Mouse (Mus musculus) hindbrain, postnatal 0 days (tissue): ENCODE measurements around the gene Arhgap25. TPM values are rescaled to one million over a fixed set of nuclear protein-coding genes. Genes with fewer than 3 reads are reported as not detected.

Experiments
- ATAC-seq: fragments of 200-750 bp; cut with Nextera tagmentation; 2 replicates; pipeline ENCODE4 v1.8.0; 2017; ENCODE audit warnings: mild to moderate bottlenecking, moderate TSS enrichment, moderate library complexity
- DNase-seq: peaks from one replicate; pipeline ENCODE4 v3.0.0-alpha.2; 2015; ENCODE audit warnings: low spot score
- H3K27ac ChIP-seq: fragments of 300-500 bp; sonication (generic); 2 replicates; pipeline ENCODE4 v1.5.1; 2014; ENCODE audit warnings: mild to moderate bottlenecking
- H3K27me3 ChIP-seq: fragments of 300-500 bp; sonication (generic); 2 replicates; pipeline ENCODE4 v1.6.1; 2014; ENCODE audit warnings: low read length, mixed read lengths; ENCODE audit not compliant: insufficient read depth
- H3K36me3 ChIP-seq: fragments of 300-500 bp; sonication (generic); 2 replicates; pipeline ENCODE4 v1.6.1; 2014; ENCODE audit warnings: low read length, mixed read lengths; ENCODE audit not compliant: insufficient read depth
- H3K4me1 ChIP-seq: fragments of 300-500 bp; sonication (generic); 2 replicates; pipeline ENCODE4 v1.6.1; 2014; ENCODE audit warnings: antibody characterized with exemption, low read length, mixed read lengths; ENCODE audit not compliant: insufficient read depth
- H3K4me2 ChIP-seq: fragments of 300-500 bp; sonication (generic); 2 replicates; pipeline ENCODE4 v1.6.1; 2014; ENCODE audit warnings: low read depth, mild to moderate bottlenecking, low read length, moderate library complexity, mixed read lengths
- H3K4me3 ChIP-seq: fragments of 300-500 bp; sonication (generic); 2 replicates; pipeline ENCODE4 v1.5.1; 2014; ENCODE audit warnings: low read length
- H3K9ac ChIP-seq: fragments of 300-500 bp; sonication (generic); replicated peaks from 2 replicates; pipeline ENCODE4 v1.6.1; 2014; ENCODE audit warnings: mild to moderate bottlenecking, low read length, moderate library complexity, mixed read lengths
- H3K9me3 ChIP-seq: fragments of 300-500 bp; sonication (generic); 2 replicates; pipeline ENCODE4 v1.6.1; 2016; ENCODE audit warnings: low read length, mixed read lengths
- CTCF ChIP-seq: IDR thresholded peaks from 2 replicates; pipeline ENCODE4 v1.5.1; 2016; ENCODE audit warnings: antibody characterized with exemption, control low read depth, low read depth
- WGBS: fragments of 180-500 bp; shearing (Covaris S2); extraction: QIAGEN DNeasy Blood & Tissue Kit; methylation state at CpG from one replicate; pipeline ENCODE4 v1.1.7; 2014; 5-methylcytosine and 5-hydroxymethylcytosine counted together
- polyA plus RNA-seq: library from polyadenylated mRNA; unstranded; fragments of >200 nt; fragmentation: Nextera tagmentation; extraction: Ambion mirVana; gene quantifications from 2 replicates; pipeline ENCODE4 v1.2.1, GENCODE M21; 2015
- total RNA-seq: library from RNA; depleted of rRNA; stranded (reverse); fragments of >200 nt; gene quantifications from 2 replicates; pipeline ENCODE4 v1.2.3, GENCODE M21; 2014

The Arhgap25 gene
- total and polyA plus RNA-seq, 2 experiments from 2014 or later, result 1.3 to 1.9 TPM

GRCm38 (mm10) chr6:87496143-87496542 is 36.9 kb downstream of the Arhgap25 start:
- TF ChIP-seq CTCF, result no peak
- no peak overlapping the region for H3K4me3 ChIP-seq
- 75% methylated on average over 9 of the region's 9 CpGs for WGBS

DNA sequence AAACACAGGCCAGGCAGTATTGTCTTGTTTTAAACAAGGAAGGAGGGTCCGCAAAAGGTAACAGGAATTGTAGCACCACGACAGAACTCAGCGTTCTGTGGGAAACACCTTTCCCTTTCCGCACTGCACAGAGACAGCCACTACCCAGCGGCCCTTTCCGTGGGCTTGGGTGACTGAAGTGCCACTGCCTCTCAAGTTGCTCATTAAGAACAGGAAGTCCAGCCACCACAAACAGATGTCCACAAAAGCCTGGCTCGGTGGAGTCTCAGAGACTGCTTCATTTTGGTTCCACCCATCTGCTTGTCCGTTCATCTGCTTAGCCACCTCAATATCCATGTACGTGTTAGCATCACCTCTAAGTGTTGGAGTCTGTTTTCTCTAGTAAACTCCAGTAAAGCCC is 38.7 kb downstream of the Arhgap25 start:
- no peaks in the 10 kb centered on the region for H3K4me1 ChIP-seq
- DNase-seq (no peak), ATAC-seq (no peak)
- WGBS, result 84% methylated on average over 9 of the region's 9 CpGs
- H3K4me3 ChIP-seq, result no peak overlapping the region
- no peaks in the 10 kb centered on the region for H3K27me3 ChIP-seq
- no peaks in the 10 kb centered on the region for H3K9me3 ChIP-seq
- no peak overlapping the region for H3K9ac ChIP-seq
- H3K4me2 ChIP-seq, result no peak overlapping the region
- no peak for TF ChIP-seq CTCF
- H3K36me3 ChIP-seq, result no peaks in the 10 kb centered on the region
- no peak overlapping the region for H3K27ac ChIP-seq

More at GRCm38 (mm10) chr6:87496143-87496542, 36.9 kb downstream of the Arhgap25 start:
- Histone ChIP-seq H3K4me1 (no peaks in the 10 kb centered on the region), H3K4me2 (no peak overlapping the region), H3K9ac (no peak overlapping the region), H3K27ac (no peak overlapping the region), H3K9me3 (no peaks in the 10 kb centered on the region), H3K36me3 (no peaks in the 10 kb centered on the region), H3K27me3 (no peaks in the 10 kb centered on the region)
- ATAC-seq (no peak), DNase-seq (no peak)

GRCm38 (mm10) chr6:87487657-87488426 is 45.2 kb downstream of the Arhgap25 start:
- Histone ChIP-seq H3K9me3 (no peaks in the 10 kb centered on the region), H3K36me3 (no peaks in the 10 kb centered on the region), H3K27me3 (no peaks in the 10 kb centered on the region), H3K4me1 (no peaks in the 10 kb centered on the region), H3K4me3 (no peak overlapping the region), H3K27ac (no peak overlapping the region), H3K9ac (no peak overlapping the region), H3K4me2 (no peak overlapping the region)
- no peak for ATAC-seq
- 72% methylated on average over 6 of the region's 6 CpGs for WGBS
- no peak for DNase-seq
- TF ChIP-seq CTCF, result peak; percentile 34; the same call in 1 of the 2 replicates

DNA sequence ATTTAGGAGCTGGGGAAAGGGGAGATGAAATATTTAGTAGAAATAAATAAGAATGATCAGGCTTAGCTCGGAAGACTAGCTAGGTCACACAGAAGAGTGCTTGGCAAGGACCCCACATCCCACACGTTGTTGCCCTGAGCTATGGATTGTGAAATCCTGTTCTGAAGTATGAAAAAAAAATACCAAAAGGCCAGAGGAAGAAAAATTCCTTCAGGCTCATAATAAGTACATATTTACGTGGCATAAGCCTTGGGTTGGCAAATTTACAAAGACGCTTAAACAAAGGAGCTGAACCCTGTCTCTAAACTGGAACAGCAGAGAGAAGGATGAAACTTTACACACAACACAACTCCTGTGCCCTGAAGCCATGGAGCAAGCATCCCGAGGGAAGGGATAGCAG is 48.3 kb downstream of the Arhgap25 start:
- H3K4me2 ChIP-seq, result no peak overlapping the region
- H3K9me3 ChIP-seq, result no peaks in the 10 kb centered on the region
- no peak overlapping the region for H3K4me3 ChIP-seq
- TF ChIP-seq CTCF, result no peak
- ATAC-seq, result no peak
- H3K27me3 ChIP-seq, result no peaks in the 10 kb centered on the region
- no peaks in the 10 kb centered on the region for H3K4me1 ChIP-seq
- DNase-seq, result no peak
- H3K27ac ChIP-seq, result no peak overlapping the region
- no peaks in the 10 kb centered on the region for H3K36me3 ChIP-seq
- 63% methylated on average over 5 of the region's 5 CpGs for WGBS
- H3K9ac ChIP-seq, result no peak overlapping the region

- no peak for TF ChIP-seq CTCF
- DNase-seq (no peak), ATAC-seq (no peak)
- Histone ChIP-seq H3K9ac (no peak overlapping the region), H3K4me1 (no peaks in the 10 kb centered on the region), H3K27ac (no peak overlapping the region), H3K4me2 (no peak overlapping the region), H3K9me3 (no peaks in the 10 kb centered on the region), H3K27me3 (no peaks in the 10 kb centered on the region), H3K4me3 (no peak overlapping the region), H3K36me3 (no peaks in the 10 kb centered on the region)
- WGBS, result 60% methylated on average over 3 of the region's 3 CpGs
Observed at GRCm38 (mm10) chr6:87483900-87484289, 49.2 kb downstream of the Arhgap25 start.

- WGBS, result 56% methylated on average over 12 of the region's 12 CpGs
- H3K9ac ChIP-seq, result no peak overlapping the region
- no peak for TF ChIP-seq CTCF
- H3K27me3 ChIP-seq, result no peaks in the 10 kb centered on the region
- ATAC-seq (no peak), DNase-seq (no peak)
- H3K27ac ChIP-seq, result no peak overlapping the region
- H3K4me1 ChIP-seq, result no peaks in the 10 kb centered on the region
- H3K9me3 ChIP-seq, result no peaks in the 10 kb centered on the region
- no peak overlapping the region for H3K4me3 ChIP-seq
- H3K4me2 ChIP-seq, result no peak overlapping the region
- no peaks in the 10 kb centered on the region for H3K36me3 ChIP-seq
Observed at GRCm38 (mm10) chr6:87483224-87483899, 49.7 kb downstream of the Arhgap25 start.
